Mouse (Mus musculus) erythroblast, embryonic 14.5 days (primary cell): ENCODE data around the gene Tceal1. TPM values are rescaled to one million over a fixed set of nuclear protein-coding genes. Genes with fewer than 3 reads are reported as not detected.
"Not testable (repeated sequence)": the region's sequence is repeated elsewhere in the genome, so short reads cannot be mapped to it uniquely, and the experiment has no call there.

Experiments
- H3K27me3 ChIP-seq: 2 replicates; pipeline ENCODE4 v1.6.1; 2012; ENCODE audit warnings: inconsistent platforms; ENCODE audit not compliant: control insufficient read depth
- H3K36me3 ChIP-seq: 2 replicates; pipeline ENCODE4 v1.6.1; 2012; ENCODE audit warnings: mild to moderate bottlenecking, inconsistent platforms; ENCODE audit not compliant: control insufficient read depth
- H3K4me1 ChIP-seq: 2 replicates; pipeline ENCODE4 v1.6.1; 2012; ENCODE audit warnings: inconsistent platforms; ENCODE audit not compliant: control insufficient read depth
- H3K4me3 ChIP-seq: replicated peaks from 2 replicates; pipeline ENCODE3; 2012; ENCODE audit warnings: moderate library complexity, mild to moderate bottlenecking, inconsistent platforms
- H3K9me3 ChIP-seq: 2 replicates; pipeline ENCODE4 v1.6.1; 2012; ENCODE audit warnings: low read length, inconsistent platforms, mixed read lengths; ENCODE audit not compliant: control insufficient read depth
- GATA1 ChIP-seq: IDR thresholded peaks from 2 replicates; pipeline ENCODE4 v1.6.1; 2012; ENCODE audit warnings: low read length, inconsistent platforms, mixed read lengths
- TAL1 ChIP-seq: IDR thresholded peaks from 3 replicates; pipeline ENCODE4 v1.6.1; 2012; ENCODE audit warnings: low read length, inconsistent platforms, mixed read lengths
- polyA plus RNA-seq: library from polyadenylated mRNA; stranded (reverse); fragments of >175 nt; gene quantifications from 2 replicates; pipeline ENCODE4 v1.2.3, GENCODE M21; 2012

The Tceal1 gene
- polyA plus RNA-seq, result not detected in 2 replicates

- H3K27me3 ChIP-seq, result peaks cover 14% of the 10 kb centered on the region
- H3K4me3 ChIP-seq, result peak within 1 kb of the TSS; percentile 53
- H3K4me1 ChIP-seq, result no peaks in the 10 kb centered on the region
- no peak for TF ChIP-seq TAL1
- TF ChIP-seq GATA1, result no peak
- no peaks in the 10 kb centered on the region for H3K36me3 ChIP-seq
- no peaks in the 10 kb centered on the region for H3K9me3 ChIP-seq
These were observed at the start of gene Tceal1 for GRCm38 (mm10) chrX:136707446-136708167. Gene Tceal1 (plus strand): TSS chrX:136707982.

- H3K27me3 ChIP-seq, result peaks cover 17% of the 10 kb centered on the region
- TF ChIP-seq GATA1 (no peak), TAL1 (no peak)
- no peaks in the 10 kb centered on the region for H3K36me3 ChIP-seq
- H3K4me1 ChIP-seq, result no peaks in the 10 kb centered on the region
- H3K9me3 ChIP-seq, result no peaks in the 10 kb centered on the region
- H3K4me3 ChIP-seq, result no peak overlapping the region
These were observed 41.5 kb upstream of the Tceal1 start for GRCm38 (mm10) chrX:136666281-136666706.

GRCm38 (mm10) chrX:136666762-136667464, 40.9 kb upstream of the Tceal1 start:
- H3K36me3 ChIP-seq, H3K9me3 ChIP-seq, H3K4me3 ChIP-seq, H3K4me1 ChIP-seq: not testable (repeated sequence)
- H3K27me3 ChIP-seq, result peaks cover 17% of the 10 kb centered on the region

GRCm38 (mm10) chrX:136668794-136669193, 39.0 kb upstream of the Tceal1 start:
- Histone ChIP-seq H3K36me3 (no peaks in the 10 kb centered on the region), H3K9me3 (no peaks in the 10 kb centered on the region), H3K27me3 (peaks cover 17% of the 10 kb centered on the region), H3K4me1 (no peaks in the 10 kb centered on the region), H3K4me3 (no peak overlapping the region)
- no peak for TF ChIP-seq TAL1
- no peak for TF ChIP-seq GATA1

- Histone ChIP-seq H3K36me3 (no peaks in the 10 kb centered on the region), H3K9me3 (no peaks in the 10 kb centered on the region), H3K4me1 (no peaks in the 10 kb centered on the region), H3K27me3 (no peaks in the 10 kb centered on the region), H3K4me3 (no peak overlapping the region)
- TF ChIP-seq TAL1 (no peak), GATA1 (no peak)
These were observed 26.8 kb upstream of the Tceal1 start for GRCm38 (mm10) chrX:136680989-136681388.

- H3K4me1 ChIP-seq, H3K27me3 ChIP-seq, H3K9me3 ChIP-seq: not testable (repeated sequence)
These were observed 16.0 kb upstream of the Tceal1 start for GRCm38 (mm10) chrX:136691606-136692293.

GRCm38 (mm10) chrX:136692294-136692675, 15.5 kb upstream of the Tceal1 start:
- Histone ChIP-seq H3K27me3 (no peaks in the 10 kb centered on the region), H3K36me3 (no peaks in the 10 kb centered on the region), H3K4me3 (no peak overlapping the region), H3K4me1 (no peaks in the 10 kb centered on the region), H3K9me3 (peaks cover 4% of the 10 kb centered on the region; the same call in 1 of the 2 replicates)
- no peak for TF ChIP-seq TAL1
- TF ChIP-seq GATA1, result no peak

More at GRCm38 (mm10) chrX:136691606-136692293, 16.0 kb upstream of the Tceal1 start:
- H3K36me3 ChIP-seq, H3K4me3 ChIP-seq: not testable (repeated sequence)

- Histone ChIP-seq H3K27me3 (no peaks in the 10 kb centered on the region), H3K4me1 (no peaks in the 10 kb centered on the region), H3K4me3 (no peak overlapping the region), H3K9me3 (no peaks in the 10 kb centered on the region; the same call in 1 of the 2 replicates), H3K36me3 (no peaks in the 10 kb centered on the region)
- no peak for TF ChIP-seq TAL1
- TF ChIP-seq GATA1, result no peak
These were observed 14.6 kb upstream of the Tceal1 start for GRCm38 (mm10) chrX:136693196-136693595.

- no peaks in the 10 kb centered on the region for H3K4me1 ChIP-seq
- H3K4me3 ChIP-seq, result peak overlapping the region; percentile 53
- H3K36me3 ChIP-seq, result no peaks in the 10 kb centered on the region
- H3K27me3 ChIP-seq, result peaks cover 14% of the 10 kb centered on the region
- TF ChIP-seq TAL1 (no peak), GATA1 (no peak)
- no peaks in the 10 kb centered on the region for H3K9me3 ChIP-seq
These were observed 443 bp downstream of the Tceal1 start for GRCm38 (mm10) chrX:136708168-136708681.
